ENCODE assay signal across 13 mouse cellular contexts in genomic region chr4:151960513-151960854, GRCm38 (mm10). TPM values are rescaled to one million over a fixed set of nuclear protein-coding genes. Genes with fewer than 3 reads are reported as not detected.
DNase-seq lines count a peak whose midpoint lies in the region; ATAC-seq lines count a peak whose summit lies in the region.
"Had no signal": no experiment of that assay in that cellular context is flagged by ENCODE, and none has a peak within 500 bp of the region (broad histone marks: within the 10 kb centered on the region; RNA-seq: fewer than 3 reads in every experiment).

No protein-coding gene starts in this region.

- H3K4me1 ChIP-seq in limb, embryonic 13.5 days: no peaks in the 10 kb centered on the region
- no peaks in the 10 kb centered on the region for H3K4me1 ChIP-seq in limb, embryonic 10.5 days
- peaks cover 84% of the 10 kb centered on the region for H3K4me1 ChIP-seq in liver, embryonic 13.5 days (replicated peaks)
- no peaks in the 10 kb centered on the region for H3K4me1 ChIP-seq in midbrain, embryonic 16.5 days (ENCODE audit: control insufficient read depth, insufficient read depth, low read length)
- H3K4me1 ChIP-seq: limb, embryonic 12.5 days; neural tube, embryonic 12.5 days had no signal

- no peak for DNase-seq in limb, embryonic 10.5 days (ENCODE audit: low spot score)
- peak; percentile 89 for DNase-seq in liver, embryonic 13.5 days
- DNase-seq in spleen, postnatal 4 days (ENCODE audit: low spot score in 2 of 2): peak; percentile 71 to 79
- no peak for DNase-seq in kidney, postnatal 10 days
- DNase-seq: cerebellum, adult 11-12 months; kidney, adult 11 months; thymus, adult 18-20 months had no signal

- H3K9me3 ChIP-seq in limb, embryonic 13.5 days: no peaks in the 10 kb centered on the region
- H3K9me3 ChIP-seq in limb, embryonic 10.5 days (replicated peaks): no peaks in the 10 kb centered on the region
- H3K9me3 ChIP-seq in liver, embryonic 13.5 days (replicated peaks): no peaks in the 10 kb centered on the region
- H3K9me3 ChIP-seq in midbrain, embryonic 16.5 days (replicated peaks; ENCODE audit: control insufficient read depth, low read length, poor library complexity, severe bottlenecking): no peaks in the 10 kb centered on the region
- H3K9me3 ChIP-seq: limb, embryonic 12.5 days; neural tube, embryonic 12.5 days had no signal

- H3K27ac ChIP-seq in limb, embryonic 13.5 days: no peak overlapping the region
- H3K27ac ChIP-seq in limb, embryonic 10.5 days: no peak overlapping the region
- H3K27ac ChIP-seq in liver, embryonic 13.5 days: peak overlapping the region; percentile 99
- no peak overlapping the region for H3K27ac ChIP-seq in midbrain, embryonic 16.5 days (ENCODE audit: low read length)
- H3K27ac ChIP-seq: limb, embryonic 12.5 days; neural tube, embryonic 12.5 days had no signal

- 0 out of 2 replicates have a peak overlapping the region, but pooled peaks have one; percentile 9 for H3K9ac ChIP-seq in limb, embryonic 13.5 days
- H3K9ac ChIP-seq in liver, embryonic 13.5 days: peak overlapping the region; percentile 74
- no peak overlapping the region for H3K9ac ChIP-seq in midbrain, embryonic 16.5 days (ENCODE audit: low read depth, low read length)
- H3K9ac ChIP-seq: limb, embryonic 12.5 days; neural tube, embryonic 12.5 days had no signal

- 92% methylated on average over 3 of the region's 3 CpGs for WGBS in limb, embryonic 13.5 days
- WGBS in limb, embryonic 10.5 days: 89% methylated on average over 3 of the region's 3 CpGs
- WGBS in liver, embryonic 13.5 days (ENCODE audit: insufficient replicate concordance): 15% methylated on average over 3 of the region's 3 CpGs
- WGBS in midbrain, embryonic 16.5 days: 86% methylated on average over 3 of the region's 3 CpGs

- ATAC-seq in limb, embryonic 13.5 days (ENCODE audit: low FRiP score, low read depth): no peak
- ATAC-seq in common myeloid progenitor, adult 5-6 weeks (replicated peaks; ENCODE audit: low read depth, poor library complexity, severe bottlenecking): peak; percentile 83
- ATAC-seq in liver, embryonic 13.5 days (ENCODE audit: low read depth): peak; percentile 94
- ATAC-seq in inflammation-experienced regulatory T-cells, adult 6 months: no peak
- no peak for ATAC-seq in midbrain, embryonic 16.5 days

- H3K4me3 ChIP-seq in limb, embryonic 13.5 days: no peak overlapping the region
- H3K4me3 ChIP-seq in limb, embryonic 10.5 days: no peak overlapping the region
- peak overlapping the region; percentile 6; the same call in 1 of the 2 replicates for H3K4me3 ChIP-seq in liver, embryonic 13.5 days (replicated peaks)
- no peak overlapping the region for H3K4me3 ChIP-seq in midbrain, embryonic 16.5 days (ENCODE audit: low read depth, low read length)
- H3K4me3 ChIP-seq: limb, embryonic 12.5 days; neural tube, embryonic 12.5 days had no signal

- H3K36me3 ChIP-seq in limb, embryonic 13.5 days: peaks cover 89% of the 10 kb centered on the region
- H3K36me3 ChIP-seq in limb, embryonic 10.5 days: peaks cover 92% of the 10 kb centered on the region
- H3K36me3 ChIP-seq in liver, embryonic 13.5 days: peaks cover 84% of the 10 kb centered on the region
- peaks cover 30% of the 10 kb centered on the region for H3K36me3 ChIP-seq in midbrain, embryonic 16.5 days (ENCODE audit: control insufficient read depth, insufficient read depth, low read length)

- no peaks in the 10 kb centered on the region for H3K27me3 ChIP-seq in limb, embryonic 13.5 days
- H3K27me3 ChIP-seq in limb, embryonic 10.5 days (ENCODE audit: low read depth, poor library complexity, severe bottlenecking): no peaks in the 10 kb centered on the region
- H3K27me3 ChIP-seq in liver, embryonic 13.5 days: no peaks in the 10 kb centered on the region
- no peaks in the 10 kb centered on the region for H3K27me3 ChIP-seq in midbrain, embryonic 16.5 days (ENCODE audit: control insufficient read depth, insufficient read depth, low read depth, low read length)
- H3K27me3 ChIP-seq: limb, embryonic 12.5 days; neural tube, embryonic 12.5 days had no signal

- H3K4me2 ChIP-seq in limb, embryonic 13.5 days (replicated peaks): no peak overlapping the region
- H3K4me2 ChIP-seq in liver, embryonic 13.5 days: peak overlapping the region; percentile 58
- no peak overlapping the region for H3K4me2 ChIP-seq in midbrain, embryonic 16.5 days (ENCODE audit: low read length)
- H3K4me2 ChIP-seq: limb, embryonic 12.5 days; neural tube, embryonic 12.5 days had no signal

RNA-seq across cellular contexts. Expression of gene Dnajc11, which starts 27.0 kb away (rescaled TPM):
- polyA plus RNA-seq in limb, embryonic 13.5 days (2015; fragmentation: Nextera tagmentation; extraction: Ambion mirVana): 73.7 and 76.4 TPM in 2 replicates
- polyA plus RNA-seq in limb, embryonic 10.5 days (2016; fragmentation: Nextera tagmentation; extraction: Ambion mirVana): 121 TPM in 2 replicates
- total RNA-seq in common myeloid progenitor, adult 5-6 weeks (2017): 63.7 and 65.2 TPM in 2 replicates
- 58.3 and 66.6 TPM in 2 replicates for polyA plus RNA-seq in liver, embryonic 13.5 days (2015; fragmentation: Nextera tagmentation; extraction: Ambion mirVana)
- 10 to 100 TPM; 28.1 to 33.8 (median 33.5) TPM for polyA plus RNA-seq in inflammation-experienced regulatory T-cells, adult 6 months (2017; shearing (Covaris generic))
- 81.3 and 81.6 TPM in 2 replicates for polyA plus RNA-seq in midbrain, embryonic 16.5 days (2015; fragmentation: Nextera tagmentation; extraction: Ambion mirVana)

RNA-seq across cellular contexts. Expression of gene Thap3, which starts 28.3 kb away (rescaled TPM):
- 51.0 and 56.4 TPM in 2 replicates for polyA plus RNA-seq in limb, embryonic 13.5 days (2015; fragmentation: Nextera tagmentation; extraction: Ambion mirVana)
- 36.0 and 43.1 TPM in 2 replicates for polyA plus RNA-seq in limb, embryonic 10.5 days (2016; fragmentation: Nextera tagmentation; extraction: Ambion mirVana)
- total RNA-seq in common myeloid progenitor, adult 5-6 weeks (2017): 6.3 and 11.8 TPM in 2 replicates
- polyA plus RNA-seq in liver, embryonic 13.5 days (2015; fragmentation: Nextera tagmentation; extraction: Ambion mirVana): 7.8 and 8.1 TPM in 2 replicates
- polyA plus RNA-seq in inflammation-experienced regulatory T-cells, adult 6 months (2017; shearing (Covaris generic)): 100 to 1,000 TPM; 107 to 167 (median 117) TPM
- 30.9 and 33.9 TPM in 2 replicates for polyA plus RNA-seq in midbrain, embryonic 16.5 days (2015; fragmentation: Nextera tagmentation; extraction: Ambion mirVana)

RNA-seq across cellular contexts. Expression of gene Phf13, which starts 35.6 kb away (rescaled TPM):
- polyA plus RNA-seq in limb, embryonic 13.5 days (2015; fragmentation: Nextera tagmentation; extraction: Ambion mirVana): 39.2 and 40.8 TPM in 2 replicates
- polyA plus RNA-seq in limb, embryonic 10.5 days (2016; fragmentation: Nextera tagmentation; extraction: Ambion mirVana): 26.9 and 33.4 TPM in 2 replicates
- 2.4 and 3.3 TPM in 2 replicates for total RNA-seq in common myeloid progenitor, adult 5-6 weeks (2017)
- polyA plus RNA-seq in liver, embryonic 13.5 days (2015; fragmentation: Nextera tagmentation; extraction: Ambion mirVana): 5.4 and 6.2 TPM in 2 replicates
- polyA plus RNA-seq in inflammation-experienced regulatory T-cells, adult 6 months (2017; shearing (Covaris generic)): 1 to 10 TPM; 3.2 to 4.6 (median 4.2) TPM
- polyA plus RNA-seq in midbrain, embryonic 16.5 days (2015; fragmentation: Nextera tagmentation; extraction: Ambion mirVana): 21.2 and 24.4 TPM in 2 replicates

RNA-seq across cellular contexts. Expression of gene Klhl21, which starts 48.1 kb away (rescaled TPM):
- polyA plus RNA-seq in limb, embryonic 13.5 days (2015; fragmentation: Nextera tagmentation; extraction: Ambion mirVana): 14.3 and 14.7 TPM in 2 replicates
- polyA plus RNA-seq in limb, embryonic 10.5 days (2016; fragmentation: Nextera tagmentation; extraction: Ambion mirVana): 9.7 and 10.6 TPM in 2 replicates
- 6.6 and 8.8 TPM in 2 replicates for total RNA-seq in common myeloid progenitor, adult 5-6 weeks (2017)
- 6.0 and 6.5 TPM in 2 replicates for polyA plus RNA-seq in liver, embryonic 13.5 days (2015; fragmentation: Nextera tagmentation; extraction: Ambion mirVana)
- polyA plus RNA-seq in inflammation-experienced regulatory T-cells, adult 6 months (2017; shearing (Covaris generic)): 1 to 10 TPM; 3.0 to 4.2 (median 3.6) TPM
- polyA plus RNA-seq in midbrain, embryonic 16.5 days (2015; fragmentation: Nextera tagmentation; extraction: Ambion mirVana): 3.0 and 3.4 TPM in 2 replicates

Comparison
In these comparisons a context has a peak if more than half of its experiments do, and no peak if none do; other contexts are left out.
1. ATAC-seq: peak in common myeloid progenitor, adult 5-6 weeks (single experiment) and liver, embryonic 13.5 days (single experiment); none in limb, embryonic 13.5 days (single experiment), inflammation-experienced regulatory T-cells, adult 6 months (single experiment) and midbrain, embryonic 16.5 days (single experiment).
2. DNase-seq: peak in liver, embryonic 13.5 days (single experiment) and spleen, postnatal 4 days (2 of 2); none in limb, embryonic 10.5 days (single experiment) and kidney, postnatal 10 days (single experiment).